Mouse (Mus musculus) C2C12 (cell line): Measurements from ENCODE around the gene Dner.

Source experiments
- CEBPB ChIP-seq: IDR thresholded peaks from one replicate; pipeline ENCODE4 v1.6.1; 2011; ENCODE audit warnings: low read depth, mild to moderate bottlenecking, control low read depth, moderate library complexity
- CTCF ChIP-seq: IDR thresholded peaks from one replicate; pipeline ENCODE4 v1.5.1; 2011; ENCODE audit not compliant: control insufficient read depth, insufficient read depth, insufficient read length
- MAX ChIP-seq: IDR thresholded peaks from one replicate; pipeline ENCODE4 v1.6.1; 2011; ENCODE audit warnings: mild to moderate bottlenecking, control low read depth
- USF1 ChIP-seq: IDR thresholded peaks from one replicate; pipeline ENCODE4 v1.6.1; 2011; ENCODE audit warnings: low read depth, mild to moderate bottlenecking, control low read depth, moderate library complexity

GRCm38 (mm10) chr1:84640463-84640862 is 55.6 kb downstream of the Dner start:
- TF ChIP-seq CTCF (no peak), USF1 (no peak), MAX (no peak), CEBPB (no peak)
